Mouse (Mus musculus) neural tube, embryonic 10.5 days (tissue): ENCODE results near the gene Fam122a.

Experiments used
- DNase-seq: peaks from one replicate; pipeline ENCODE4 v3.0.0-alpha.2; 2017; ENCODE audit warnings: low spot score; ENCODE audit errors: extremely low spot score

Gene Fam122a

GRCm38 (mm10) chr19:24434291-24434690 lies 42.9 kb downstream of the Fam122a start:
- no peak for DNase-seq

GRCm38 (mm10) chr19:24432447-24432846 lies 44.7 kb downstream of the Fam122a start:
- DNase-seq, result no peak

GRCm38 (mm10) chr19:24431381-24431780 lies 45.8 kb downstream of the Fam122a start:
- no peak for DNase-seq

GRCm38 (mm10) chr19:24428011-24428410 lies 49.1 kb downstream of the Fam122a start:
- DNase-seq, result no peak

GRCm38 (mm10) chr19:24427258-24427657 lies 49.9 kb downstream of the Fam122a start:
- DNase-seq, result no peak

GRCm38 (mm10) chr19:24426759-24427181 lies 50.4 kb downstream of the Fam122a start:
- no peak for DNase-seq
